Mouse (Mus musculus): ENCODE measurements at regions not wholly inside any gene's neighbourhood (a gene's known extent, or its start where the extent isn't known, plus 50 kb on each side); places are given as distances from the start of the nearest gene placed in this dataset.
A peak's percentile ranks its signal among the peaks of the same experiment; 100 is the strongest.

- Histone ChIP-seq H3K9ac (ENCODE audit: insufficient read depth, low read depth) (peak overlapping the region; percentile 71), H3K79me2 (replicated peaks; ENCODE audit: control insufficient read depth, extremely low read depth, insufficient read depth, poor library complexity, severe bottlenecking) (peaks cover 51% of the 10 kb centered on the region), H3K36me3 (replicated peaks in 1 of 2; ENCODE audit: control insufficient read depth in 1 of 2, insufficient read depth in 1 of 2, low read length in 1 of 2) (peaks cover 0 to 2% of the 10 kb centered on the region in 2 experiments), H3K4me2 (ENCODE audit: insufficient read depth, low read depth, poor library complexity, severe bottlenecking) (peak overlapping the region; percentile 84), H3K9me3 (replicated peaks; ENCODE audit: low read length) (no peaks in the 10 kb centered on the region), H3K4me1 (ENCODE audit: control insufficient read depth in 1 of 2, insufficient read depth in 2 of 2) (peaks cover 6 to 49% of the 10 kb centered on the region in 2 experiments; a peak in 2 of 4 replicates), H3K4me3 (replicated peaks in 1 of 3; ENCODE audit: low read depth in 2 of 3, low read length in 2 of 3, poor library complexity in 1 of 3) (peak overlapping the region in 2 of 3 experiments; percentile 6 to 27), H3K27me3 (replicated peaks) (no peaks in the 10 kb centered on the region), H3K27ac (ENCODE audit: insufficient read depth, low read depth) (peak overlapping the region; percentile 78)
- no peak for DNase-seq (ENCODE audit: extremely low read depth)
- in situ Hi-C loops (cut with MboI; ENCODE audit: low pct_ligation_motif_present, low pct_unique_long_range_greater_than_20kb, low sequenced_read_pairs) (no loop called here), dilution Hi-C loops (cut with MboI; ENCODE audit: extremely low pct_ligation_motif_present, extremely low pct_unique_long_range_greater_than_20kb, low sequenced_read_pairs) (no loop called here)
- TF ChIP-seq TCF12 (IDR thresholded peaks at IDR 0.05; ENCODE audit: low read depth, low read length), result 0 out of 2 replicates have a peak, but pooled peaks have one; percentile 17
- no peak for TF ChIP-seq GABPA (IDR thresholded peaks at IDR 0.05; ENCODE audit: insufficient replicate concordance, low read depth, low read length)
- TF ChIP-seq USF1 (IDR thresholded peaks at IDR 0.05; ENCODE audit: low read depth, low read length), result no peak
- 0 out of 2 replicates have a peak, but pooled peaks have one; percentile 28 for TF ChIP-seq RCOR1 (conservative IDR thresholded peaks at IDR 0.05; ENCODE audit: low read depth, low read length)
- TF ChIP-seq KAT2A (IDR thresholded peaks at IDR 0.05; ENCODE audit: insufficient replicate concordance, low read length), result no peak
- 0 out of 2 replicates have a peak, but pooled peaks have one; percentile 26 for TF ChIP-seq MXI1 (IDR thresholded peaks at IDR 0.05; ENCODE audit: low read depth, low read length)
- no peak for TF ChIP-seq SMC3 (IDR thresholded peaks at IDR 0.05; ENCODE audit: low read depth, low read length)
- no peak for TF ChIP-seq PAX5 (IDR thresholded peaks at IDR 0.05; ENCODE audit: low read length)
- TF ChIP-seq HCFC1 (IDR thresholded peaks at IDR 0.05; ENCODE audit: low read depth, low read length), result peak; percentile 27; the same call in 1 of the 2 replicates
- TF ChIP-seq CHD2 (IDR thresholded peaks at IDR 0.05; ENCODE audit: low read length), result no peak
- no peak for TF ChIP-seq ZMIZ1 (IDR thresholded peaks at IDR 0.05; ENCODE audit: low read depth, low read length)
- 0 out of 2 replicates have a peak, but pooled peaks have one; percentile 31 for TF ChIP-seq MAFK (IDR thresholded peaks at IDR 0.05; ENCODE audit: insufficient replicate concordance, low read length)
- TF ChIP-seq POLR2A (IDR thresholded peaks at IDR 0.05; ENCODE audit: low read depth, low read length), result no peak
- no peak for TF ChIP-seq MAX (IDR thresholded peaks at IDR 0.05; ENCODE audit: low read length)
- TF ChIP-seq SIN3A (IDR thresholded peaks at IDR 0.05; ENCODE audit: low read length), result peak; percentile 58; the same call in 1 of the 2 replicates
Observed at GRCm38 (mm10) chr1:137905566-137905965, 269.9 kb downstream of the Ptprc start.

- TF ChIP-seq CTCF (conservative IDR thresholded peaks at IDR 0.05 in 1 of 2, IDR thresholded peaks at IDR 0.05 in 1 of 2; ENCODE audit: low read depth in 2 of 2, low read length in 2 of 2) (no peak), RAD21 (IDR thresholded peaks at IDR 0.05; ENCODE audit: low read depth, low read length) (no peak), USF1 (IDR thresholded peaks at IDR 0.05; ENCODE audit: low read depth, low read length) (no peak), KAT2A (IDR thresholded peaks at IDR 0.05; ENCODE audit: insufficient replicate concordance, low read length) (no peak), MAX (IDR thresholded peaks at IDR 0.05; ENCODE audit: low read length) (no peak), PAX5 (IDR thresholded peaks at IDR 0.05; ENCODE audit: low read length) (no peak), ELF1 (IDR thresholded peaks at IDR 0.05; ENCODE audit: low read depth, low read length) (no peak), MXI1 (IDR thresholded peaks at IDR 0.05; ENCODE audit: low read depth, low read length) (no peak), GABPA (IDR thresholded peaks at IDR 0.05; ENCODE audit: insufficient replicate concordance, low read depth, low read length) (no peak), MEF2A (IDR thresholded peaks at IDR 0.05; ENCODE audit: borderline replicate concordance, low read depth, low read length) (no peak), HCFC1 (IDR thresholded peaks at IDR 0.05; ENCODE audit: low read depth, low read length) (no peak), BHLHE40 (IDR thresholded peaks at IDR 0.05; ENCODE audit: low read depth, low read length) (no peak), ETS1 (conservative IDR thresholded peaks at IDR 0.05; ENCODE audit: low read depth, low read length) (no peak), POLR2A (IDR thresholded peaks at IDR 0.05; ENCODE audit: low read depth, low read length) (no peak), JUND (conservative IDR thresholded peaks at IDR 0.05; ENCODE audit: low read depth, low read length) (no peak), RCOR1 (conservative IDR thresholded peaks at IDR 0.05; ENCODE audit: low read depth, low read length) (no peak), USF2 (conservative IDR thresholded peaks at IDR 0.05; ENCODE audit: low read depth, low read length) (no peak), CHD1 (IDR thresholded peaks at IDR 0.05; ENCODE audit: low read depth, low read length) (no peak), ZMIZ1 (IDR thresholded peaks at IDR 0.05; ENCODE audit: low read depth, low read length) (no peak)
- dilution Hi-C loops (cut with MboI; ENCODE audit: extremely low pct_ligation_motif_present, extremely low pct_unique_long_range_greater_than_20kb, low sequenced_read_pairs), result no loop called here
- H3K4me1 ChIP-seq (ENCODE audit: control insufficient read depth in 1 of 2, insufficient read depth in 2 of 2), result peaks cover 4 to 42% of the 10 kb centered on the region in 2 experiments; a peak in 2 of 4 replicates
- no peak for DNase-seq (ENCODE audit: extremely low read depth)
- peaks cover 61% of the 10 kb centered on the region for H3K79me2 ChIP-seq (replicated peaks; ENCODE audit: control insufficient read depth, extremely low read depth, insufficient read depth, poor library complexity, severe bottlenecking)
- no peak overlapping the region for H3K27ac ChIP-seq (ENCODE audit: insufficient read depth, low read depth)
- H3K4me2 ChIP-seq (ENCODE audit: insufficient read depth, low read depth, poor library complexity, severe bottlenecking), result peak overlapping the region; percentile 82
- H3K9ac ChIP-seq (ENCODE audit: insufficient read depth, low read depth), result peak overlapping the region; percentile 60
- no peak overlapping the region for H3K4me3 ChIP-seq (replicated peaks in 1 of 3; ENCODE audit: low read depth in 2 of 3, low read length in 2 of 3, poor library complexity in 1 of 3)
- in situ Hi-C loops (cut with MboI; ENCODE audit: low pct_ligation_motif_present, low pct_unique_long_range_greater_than_20kb, low sequenced_read_pairs), result no loop called here
- H3K27me3 ChIP-seq (replicated peaks), result no peaks in the 10 kb centered on the region
- peaks cover 0 to 1% of the 10 kb centered on the region in 2 experiments for H3K36me3 ChIP-seq (replicated peaks in 1 of 2; ENCODE audit: control insufficient read depth in 1 of 2, insufficient read depth in 1 of 2, low read length in 1 of 2)
- H3K9me3 ChIP-seq (replicated peaks; ENCODE audit: low read length), result no peaks in the 10 kb centered on the region
Observed at GRCm38 (mm10) chr1:137903351-137903750, 272.2 kb downstream of the Ptprc start.
